Mouse (Mus musculus) forebrain, embryonic 16.5 days (tissue): ENCODE data around the gene Olfr986. TPM values are rescaled to one million over a fixed set of nuclear protein-coding genes. Genes with fewer than 3 reads are reported as not detected.

Experiments used
- ATAC-seq: fragments of 200-750 bp; cut with Nextera tagmentation; 2 replicates; pipeline ENCODE4 v1.8.0; 2017; ENCODE audit warnings: mild to moderate bottlenecking, moderate library complexity
- H3K27ac ChIP-seq: fragments of 300-500 bp; sonication (generic); 2 replicates; pipeline ENCODE4 v1.5.1; 2014; ENCODE audit warnings: low read length, control low read depth
- H3K27me3 ChIP-seq: fragments of 300-500 bp; sonication (generic); replicated peaks from 2 replicates; pipeline ENCODE4 v1.6.1; 2014; ENCODE audit warnings: low read length; ENCODE audit not compliant: control insufficient read depth, insufficient read depth
- H3K36me3 ChIP-seq: fragments of 300-500 bp; sonication (generic); 2 replicates; pipeline ENCODE4 v1.6.1; 2014; ENCODE audit not compliant: control insufficient read depth, insufficient read depth
- H3K4me1 ChIP-seq: fragments of 300-500 bp; sonication (generic); replicated peaks from 2 replicates; pipeline ENCODE4 v1.6.1; 2014; ENCODE audit warnings: low read length; ENCODE audit not compliant: control insufficient read depth, insufficient read depth
- H3K4me2 ChIP-seq: fragments of 300-500 bp; sonication (generic); 2 replicates; pipeline ENCODE4 v1.6.1; 2014; ENCODE audit warnings: mild to moderate bottlenecking, low read length, control low read depth
- H3K4me3 ChIP-seq: fragments of 300-500 bp; sonication (generic); replicated peaks from 2 replicates; pipeline ENCODE4 v1.5.1; 2014; ENCODE audit warnings: mild to moderate bottlenecking, low read length, control low read depth
- H3K9ac ChIP-seq: fragments of 300-500 bp; sonication (generic); replicated peaks from 2 replicates; pipeline ENCODE4 v1.6.1; 2014; ENCODE audit warnings: low read depth, low read length, control low read depth
- H3K9me3 ChIP-seq: fragments of 300-500 bp; sonication (generic); 2 replicates; pipeline ENCODE4 v1.6.1; 2016; ENCODE audit warnings: low read length; ENCODE audit not compliant: control insufficient read depth
- WGBS: fragments of 180-500 bp; shearing (Covaris S2); extraction: QIAGEN DNeasy Blood & Tissue Kit; methylation state at CpG from one replicate; pipeline ENCODE4 v1.1.7; 2014; 5-methylcytosine and 5-hydroxymethylcytosine counted together
- polyA plus RNA-seq: library from polyadenylated mRNA; unstranded; fragments of >200 nt; fragmentation: Nextera tagmentation; extraction: Ambion mirVana; gene quantifications from 2 replicates; pipeline ENCODE4 v1.2.1, GENCODE M21; 2015

Gene Olfr986
- polyA plus RNA-seq, 1 experiment from 2014 or later: not detected

- Histone ChIP-seq H3K4me1 (0 out of 2 replicates have a peak, but pooled peaks cover 5% of the 10 kb centered on the region), H3K27me3 (no peaks in the 10 kb centered on the region), H3K4me3 (no peak overlapping the region), H3K4me2 (no peak overlapping the region), H3K36me3 (no peaks in the 10 kb centered on the region), H3K9ac (no peak overlapping the region), H3K9me3 (no peaks in the 10 kb centered on the region), H3K27ac (no peak overlapping the region)
- no peak for ATAC-seq
- 55% methylated on average over 5 of the region's 5 CpGs for WGBS
Measured at GRCm38 (mm10) chr9:40229479-40229878, 48.8 kb downstream of the Olfr986 start.

GRCm38 (mm10) chr9:40231019-40231418 is 50.3 kb downstream of the Olfr986 start:
- WGBS: 83% methylated on average over 3 of the region's 3 CpGs

DNA sequence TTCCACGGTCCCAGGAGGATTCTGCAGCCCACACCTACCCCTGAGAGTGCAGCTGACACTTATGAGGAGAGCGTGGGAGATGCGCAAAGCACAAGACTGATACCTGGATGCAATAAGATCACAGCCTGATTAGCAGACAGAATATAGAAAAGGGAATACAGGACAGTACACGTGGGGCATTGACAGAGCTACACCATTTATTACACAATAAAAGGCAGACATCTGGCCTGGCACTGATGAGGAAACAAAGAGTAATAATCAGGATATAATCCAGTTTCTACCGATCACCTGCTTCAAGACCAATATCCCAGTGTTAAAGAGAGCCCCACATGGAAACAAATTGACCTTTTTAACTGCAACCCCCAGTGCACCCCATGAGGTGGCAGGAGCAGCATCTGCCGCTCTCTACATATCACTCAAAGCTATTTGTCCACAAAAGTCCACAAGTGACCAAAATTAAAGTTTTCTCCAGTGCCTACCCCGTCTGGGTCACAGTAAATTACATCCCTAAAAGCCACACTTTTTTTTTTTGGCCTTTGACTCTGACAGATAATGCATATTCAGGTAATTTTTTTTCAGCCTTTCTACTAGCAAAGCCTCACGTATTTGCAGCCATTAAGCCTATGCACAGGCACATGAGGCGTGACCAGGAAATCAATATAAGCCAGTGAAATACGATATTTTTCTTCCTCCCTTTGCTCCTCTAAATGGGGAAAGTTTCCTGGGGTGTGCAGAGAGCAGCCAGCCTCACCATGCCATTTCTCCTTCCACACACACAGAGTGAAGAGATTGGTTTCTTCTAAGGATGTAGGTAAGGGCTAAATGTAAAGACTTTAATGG is 53.7 kb downstream of the Olfr986 start:
- no peak overlapping the region for H3K27ac ChIP-seq
- 0 out of 2 replicates have a peak, but pooled peaks cover under 1% of the 10 kb centered on the region for H3K4me1 ChIP-seq
- H3K27me3 ChIP-seq: no peaks in the 10 kb centered on the region
- ATAC-seq: no peak
- no peak overlapping the region for H3K4me2 ChIP-seq
- no peak overlapping the region for H3K9ac ChIP-seq
- 75% methylated on average over 10 of the region's 10 CpGs for WGBS
- H3K36me3 ChIP-seq: no peaks in the 10 kb centered on the region
- no peak overlapping the region for H3K4me3 ChIP-seq
- H3K9me3 ChIP-seq: no peaks in the 10 kb centered on the region

More at GRCm38 (mm10) chr9:40231019-40231418, 50.3 kb downstream of the Olfr986 start:
- Histone ChIP-seq H3K9me3 (no peaks in the 10 kb centered on the region), H3K36me3 (no peaks in the 10 kb centered on the region), H3K27ac (no peak overlapping the region), H3K9ac (no peak overlapping the region), H3K4me3 (no peak overlapping the region), H3K27me3 (no peaks in the 10 kb centered on the region), H3K4me1 (0 out of 2 replicates have a peak, but pooled peaks cover 5% of the 10 kb centered on the region), H3K4me2 (no peak overlapping the region)
- ATAC-seq: no peak

DNA sequence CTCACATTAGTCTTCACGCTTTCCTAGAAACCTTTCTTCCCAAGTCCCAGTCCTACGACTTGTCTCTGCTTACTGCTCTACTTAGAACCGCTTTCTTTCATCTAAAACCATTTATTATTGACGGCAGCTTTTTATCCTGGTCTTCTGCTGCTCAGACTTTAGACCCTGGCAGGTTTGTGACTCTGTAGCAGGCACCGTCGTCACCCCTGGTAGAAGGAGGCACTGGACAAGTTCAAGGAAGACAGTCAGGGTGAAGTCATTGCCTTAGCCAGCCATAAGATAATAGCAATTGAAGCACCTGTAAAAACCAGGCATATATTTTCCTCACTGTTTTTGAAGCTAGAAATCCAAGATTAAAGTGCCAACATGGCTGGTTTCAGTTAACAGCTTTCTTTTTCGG is 54.5 kb downstream of the Olfr986 start:
- H3K27me3 ChIP-seq: no peaks in the 10 kb centered on the region
- no peaks in the 10 kb centered on the region for H3K36me3 ChIP-seq
- no peak overlapping the region for H3K9ac ChIP-seq
- H3K27ac ChIP-seq: no peak overlapping the region
- no peak overlapping the region for H3K4me2 ChIP-seq
- no peaks in the 10 kb centered on the region for H3K9me3 ChIP-seq
- WGBS: 81% methylated on average over 7 of the region's 7 CpGs
- no peaks in the 10 kb centered on the region for H3K4me1 ChIP-seq
- no peak overlapping the region for H3K4me3 ChIP-seq
- no peak for ATAC-seq

Other genes starting within 250 kb of the Olfr986 start
- gene Olfr974, start 243.4 kb upstream of the Olfr986 start, polyA plus RNA-seq: not detected in 2 replicates
- gene Olfr975, start 228.9 kb upstream of the Olfr986 start, polyA plus RNA-seq: not detected in 2 replicates
- gene Olfr976, start 219.8 kb upstream of the Olfr986 start, polyA plus RNA-seq: not detected in 2 replicates
- not detected in 2 replicates for gene Olfr978, start 188.8 kb upstream of the Olfr986 start, polyA plus RNA-seq
- gene Olfr979, start 177.5 kb upstream of the Olfr986 start, polyA plus RNA-seq: not detected in 2 replicates
- gene Olfr980, start 171.3 kb upstream of the Olfr986 start, polyA plus RNA-seq: not detected in 2 replicates
- not detected in 2 replicates for gene Olfr981, start 159.5 kb upstream of the Olfr986 start, polyA plus RNA-seq
- gene Olfr982, start 107.1 kb upstream of the Olfr986 start, polyA plus RNA-seq: not detected in 2 replicates
- gene Olfr983, start 87.3 kb upstream of the Olfr986 start, polyA plus RNA-seq: not detected in 2 replicates
- not detected in 2 replicates for gene Olfr984, start 66.7 kb upstream of the Olfr986 start, polyA plus RNA-seq
- gene Olfr985, start 50.7 kb upstream of the Olfr986 start, polyA plus RNA-seq: not detected in 2 replicates
- gene Tmem225, start 32.8 kb upstream of the Olfr986 start, polyA plus RNA-seq: not detected in 2 replicates
- 11.0 and 12.0 TPM in 2 replicates for gene Zfp202, start 11.4 kb downstream of the Olfr986 start, polyA plus RNA-seq
- gene Scn3b, start 88.3 kb downstream of the Olfr986 start, polyA plus RNA-seq: 103 and 127 TPM in 2 replicates